Mouse (Mus musculus) bone marrow, adult 2 months (tissue): ENCODE measurements around the gene Rab30.

ENCODE experiments used
- CTCF ChIP-seq: fragments of 200-500 bp; IDR thresholded peaks from 2 replicates; pipeline ENCODE4 v1.5.1; 2011; ENCODE audit warnings: low read length, control low read depth; ENCODE audit not compliant: control insufficient read depth, insufficient read depth
- POLR2A ChIP-seq: fragments of 200-500 bp; IDR thresholded peaks from 2 replicates; pipeline ENCODE4 v1.6.1; 2011; ENCODE audit warnings: low read depth, mild to moderate bottlenecking, control low read depth, low read length, borderline replicate concordance; ENCODE audit not compliant: control insufficient read depth

DNA sequence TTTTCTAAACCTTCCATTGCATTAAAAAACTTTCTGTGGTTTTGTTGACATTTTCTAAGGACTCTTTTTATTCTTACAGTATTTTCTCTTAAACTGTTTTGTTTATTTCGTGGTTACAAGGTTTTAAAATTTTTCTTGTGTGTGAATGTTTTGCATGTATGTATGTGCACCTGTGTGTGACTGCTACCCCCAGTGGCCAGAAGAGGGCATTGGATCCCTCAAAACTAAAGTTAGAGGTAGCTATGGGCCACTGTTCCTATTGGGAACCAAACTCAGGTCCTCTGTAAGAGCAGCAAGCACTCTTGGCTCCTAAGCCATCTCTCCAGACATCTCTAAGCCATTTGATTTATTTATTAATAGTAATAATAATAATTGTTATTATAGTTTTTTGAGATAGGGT, 40.0 kb downstream of the Rab30 start:
- TF ChIP-seq CTCF: no peak
- TF ChIP-seq POLR2A: no peak
